Mouse (Mus musculus) liver, embryonic 11.5 days (tissue): ENCODE measurements at regions not wholly inside any gene's neighbourhood (a gene's known extent, or its start where the extent isn't known, plus 50 kb on each side); places are given as distances from the start of the nearest gene placed in this dataset.
"Not testable (repeated sequence)": the region's sequence is repeated elsewhere in the genome, so short reads cannot be mapped to it uniquely, and the experiment has no call there.

ENCODE experiments used
- ATAC-seq: fragments of 200-750 bp; cut with Nextera tagmentation; replicated peaks from 2 replicates; pipeline ENCODE4 v1.8.0; 2017; ENCODE audit warnings: moderate number of reproducible peaks, mild to moderate bottlenecking, moderate TSS enrichment, moderate library complexity; ENCODE audit not compliant: low FRiP score
- DNase-seq: peaks from one replicate; pipeline ENCODE4 v3.0.0-alpha.2; 2017; ENCODE audit warnings: low spot score
- H3K27ac ChIP-seq: fragments of 300-500 bp; sonication (generic); 2 replicates; pipeline ENCODE4 v1.5.1; 2014; ENCODE audit warnings: mild to moderate bottlenecking, low read depth, low read length, control low read depth
- H3K27me3 ChIP-seq: fragments of 300-500 bp; sonication (generic); replicated peaks from 2 replicates; pipeline ENCODE4 v1.6.1; 2014; ENCODE audit warnings: low read length, mixed read lengths; ENCODE audit not compliant: control insufficient read depth, insufficient read depth
- H3K36me3 ChIP-seq: fragments of 300-500 bp; sonication (generic); 2 replicates; pipeline ENCODE4 v1.6.1; 2014; ENCODE audit warnings: mild to moderate bottlenecking, low read length, moderate library complexity, mixed read lengths; ENCODE audit not compliant: control insufficient read depth, insufficient read depth
- H3K4me1 ChIP-seq: fragments of 300-500 bp; sonication (generic); replicated peaks from 2 replicates; pipeline ENCODE4 v1.6.1; 2014; ENCODE audit warnings: low read length, mixed read lengths; ENCODE audit not compliant: control insufficient read depth, insufficient read depth
- H3K4me2 ChIP-seq: fragments of 300-500 bp; sonication (generic); 2 replicates; pipeline ENCODE4 v1.6.1; 2014; ENCODE audit warnings: mild to moderate bottlenecking, control low read depth, moderate library complexity
- H3K4me3 ChIP-seq: fragments of 300-500 bp; sonication (generic); 2 replicates; pipeline ENCODE4 v1.5.1; 2014; ENCODE audit warnings: low read depth, low read length, control low read depth
- H3K9ac ChIP-seq: fragments of 300-500 bp; sonication (generic); 2 replicates; pipeline ENCODE4 v1.6.1; 2014; ENCODE audit warnings: low read depth, low read length, control low read depth
- H3K9me3 ChIP-seq: fragments of 300-500 bp; sonication (generic); 2 replicates; pipeline ENCODE4 v1.6.1; 2016; ENCODE audit warnings: low read length, inconsistent platforms, mixed read lengths; ENCODE audit not compliant: control insufficient read depth
- WGBS: fragments of 180-500 bp; shearing (Covaris S2); extraction: QIAGEN DNeasy Blood & Tissue Kit; methylation state at CpG from one replicate; pipeline ENCODE4 v1.1.7; 2014; 5-methylcytosine and 5-hydroxymethylcytosine counted together

DNA sequence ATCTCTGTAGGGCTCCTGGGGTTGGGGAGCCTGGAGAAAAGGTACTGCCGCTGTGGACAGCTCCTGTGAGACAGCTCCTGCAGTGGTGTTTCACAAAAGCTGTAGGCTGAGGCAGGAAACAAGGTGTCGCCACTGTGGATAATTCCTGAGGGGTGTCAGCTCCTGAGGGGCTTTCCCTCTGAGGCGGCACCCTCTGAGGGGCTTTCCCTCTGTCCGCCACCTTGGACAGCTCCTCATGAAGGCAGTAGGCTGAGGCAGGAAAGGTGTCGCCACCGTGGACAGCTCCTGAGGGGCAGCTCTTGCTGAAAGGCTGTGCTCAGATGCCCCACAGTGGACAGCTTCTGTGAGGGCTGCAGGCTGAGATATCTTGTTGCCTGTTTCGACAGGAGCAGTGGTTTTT, 127.1 kb downstream of the Cyld start:
- Histone ChIP-seq H3K36me3 (no peaks in the 10 kb centered on the region), H3K27me3 (no peaks in the 10 kb centered on the region), H3K9me3 (peaks cover 9% of the 10 kb centered on the region; the same call in 1 of the 2 replicates), H3K27ac (no peak overlapping the region), H3K9ac (no peak overlapping the region), H3K4me2 (no peak overlapping the region), H3K4me1 (no peaks in the 10 kb centered on the region), H3K4me3 (no peak overlapping the region)
- ATAC-seq (no peak), DNase-seq (no peak)
- 74% methylated on average over 7 of the region's 7 CpGs for WGBS

DNA sequence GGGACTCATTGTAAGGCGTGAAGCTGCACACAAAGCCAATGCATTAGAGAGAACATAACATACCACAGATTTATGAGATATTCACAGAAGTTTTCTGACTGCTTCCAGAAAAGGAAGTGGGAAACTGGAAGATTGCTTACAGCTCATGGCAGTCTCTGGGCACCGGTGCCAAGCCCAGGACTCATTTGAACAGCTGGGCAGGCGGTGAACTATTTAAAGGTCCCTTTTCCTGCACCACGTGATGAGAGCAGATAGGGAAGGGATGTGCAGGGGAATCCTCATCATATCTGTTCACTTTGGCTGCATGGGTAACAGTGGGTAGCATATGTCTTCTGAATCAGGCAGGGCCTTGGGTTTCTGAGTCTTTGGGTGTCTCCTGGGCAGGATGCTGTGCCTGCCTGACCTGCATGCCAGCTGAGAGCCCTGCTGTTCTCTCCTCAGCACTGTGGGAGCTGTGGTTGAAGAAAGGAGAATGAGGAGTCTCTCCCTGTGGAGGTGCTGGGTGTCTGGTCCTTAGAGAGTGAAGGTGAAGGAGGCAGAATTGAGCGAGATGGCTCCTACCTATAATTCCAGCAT, 123.5 kb downstream of the Cyld start:
- Histone ChIP-seq H3K9me3 (peaks cover 8% of the 10 kb centered on the region; the same call in 1 of the 2 replicates), H3K27me3 (no peaks in the 10 kb centered on the region), H3K36me3 (no peaks in the 10 kb centered on the region), H3K4me3 (no peak overlapping the region), H3K27ac (no peak overlapping the region), H3K4me2 (no peak overlapping the region), H3K4me1 (no peaks in the 10 kb centered on the region), H3K9ac (no peak overlapping the region)
- no peak for ATAC-seq
- DNase-seq: no peak
- WGBS: 80% methylated on average over 5 of the region's 5 CpGs

DNA sequence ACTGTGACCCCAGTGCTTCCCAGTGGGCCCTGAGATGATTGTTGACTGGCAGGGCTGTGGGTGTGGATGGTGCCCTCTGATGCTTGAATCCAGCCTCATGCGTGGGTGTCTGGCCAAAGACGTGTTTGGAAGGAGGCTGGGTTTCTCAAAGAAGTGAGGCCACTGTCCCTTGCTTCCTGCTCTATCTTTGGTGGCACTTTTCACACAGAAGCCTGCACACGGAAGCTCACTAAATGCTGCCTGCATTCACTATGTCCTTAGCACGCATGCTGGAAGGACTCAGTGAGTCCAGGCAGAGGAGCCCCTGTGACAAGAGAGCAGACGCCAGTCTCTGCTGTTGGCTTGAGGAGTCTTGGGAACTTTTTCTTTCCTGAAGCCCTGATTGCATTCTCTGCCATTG, 119.6 kb downstream of the Cyld start:
- ATAC-seq: no peak
- Histone ChIP-seq H3K27ac (no peak overlapping the region), H3K4me2 (no peak overlapping the region), H3K9me3 (no peaks in the 10 kb centered on the region), H3K9ac (no peak overlapping the region), H3K27me3 (no peaks in the 10 kb centered on the region), H3K36me3 (no peaks in the 10 kb centered on the region), H3K4me1 (no peaks in the 10 kb centered on the region), H3K4me3 (no peak overlapping the region)
- DNase-seq: no peak
- WGBS: 75% methylated on average over 5 of the region's 5 CpGs

DNA sequence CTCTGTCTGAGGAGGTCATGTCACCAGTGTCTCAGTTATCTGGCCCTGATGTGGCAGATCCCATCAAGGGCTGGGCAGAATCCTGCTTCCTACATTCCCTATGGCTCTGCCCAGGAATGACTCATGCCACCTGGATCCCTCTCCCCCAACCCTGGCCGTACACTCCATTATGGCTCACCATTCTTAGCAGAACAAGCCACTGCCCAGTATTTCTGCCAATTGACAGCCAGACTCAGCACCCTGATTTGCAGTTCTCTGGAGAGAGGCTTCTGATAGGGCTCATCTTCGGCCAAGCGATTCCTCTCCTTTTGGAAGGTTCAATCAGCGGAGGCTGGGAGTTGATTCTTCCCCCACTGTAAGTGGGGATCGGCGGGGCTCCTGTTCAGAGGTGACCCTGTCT, 117.4 kb downstream of the Cyld start:
- Histone ChIP-seq H3K36me3 (no peaks in the 10 kb centered on the region), H3K9me3 (no peaks in the 10 kb centered on the region), H3K27me3 (no peaks in the 10 kb centered on the region), H3K4me2 (no peak overlapping the region), H3K27ac (no peak overlapping the region), H3K9ac (no peak overlapping the region), H3K4me3 (no peak overlapping the region), H3K4me1 (no peaks in the 10 kb centered on the region)
- DNase-seq: no peak
- 90% methylated on average over 6 of the region's 6 CpGs for WGBS
- no peak for ATAC-seq

DNA sequence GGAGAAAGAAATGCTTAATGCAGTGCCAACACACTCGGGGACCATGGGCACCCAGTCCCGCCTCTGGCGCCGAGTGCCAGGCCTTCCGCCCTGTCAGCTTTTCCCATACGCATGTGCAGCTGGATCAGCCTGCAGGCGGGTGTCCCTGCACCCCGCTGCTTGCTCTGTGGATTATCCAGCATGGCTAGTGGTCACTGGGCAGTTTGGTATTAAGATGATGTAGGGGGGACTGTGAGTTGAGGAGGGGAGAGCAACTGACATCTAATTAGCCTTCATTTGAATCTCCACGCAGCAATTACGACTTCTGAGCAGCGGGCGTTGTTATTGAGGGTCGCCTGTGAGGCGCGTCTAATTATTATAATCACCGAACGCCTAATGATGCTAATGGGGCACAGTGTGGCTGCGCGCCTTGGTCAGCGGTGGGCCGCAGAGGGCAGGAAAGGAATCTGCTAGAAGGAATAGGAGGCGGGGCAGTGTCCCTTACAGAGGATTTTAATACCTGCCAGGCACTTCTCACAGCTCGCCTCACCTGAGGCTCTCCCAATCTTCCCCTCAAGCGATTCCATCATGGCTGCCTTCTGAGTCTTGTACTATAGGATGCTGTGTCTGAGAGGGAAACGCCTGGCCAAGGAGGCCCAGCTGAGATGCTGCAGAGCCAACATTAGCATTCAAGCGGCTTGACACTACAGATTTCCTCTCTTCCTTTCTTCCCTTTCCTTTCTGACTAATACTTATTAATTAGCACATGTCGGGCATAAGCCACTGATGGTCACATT, 116.3 kb downstream of the Cyld start:
- Histone ChIP-seq H3K9ac (no peak overlapping the region), H3K4me1 (no peaks in the 10 kb centered on the region), H3K4me3 (no peak overlapping the region), H3K9me3 (no peaks in the 10 kb centered on the region), H3K4me2 (no peak overlapping the region), H3K27me3 (no peaks in the 10 kb centered on the region), H3K36me3 (no peaks in the 10 kb centered on the region), H3K27ac (no peak overlapping the region)
- WGBS: 71% methylated on average over 27 of the region's 27 CpGs
- ATAC-seq: no peak
- no peak for DNase-seq

DNA sequence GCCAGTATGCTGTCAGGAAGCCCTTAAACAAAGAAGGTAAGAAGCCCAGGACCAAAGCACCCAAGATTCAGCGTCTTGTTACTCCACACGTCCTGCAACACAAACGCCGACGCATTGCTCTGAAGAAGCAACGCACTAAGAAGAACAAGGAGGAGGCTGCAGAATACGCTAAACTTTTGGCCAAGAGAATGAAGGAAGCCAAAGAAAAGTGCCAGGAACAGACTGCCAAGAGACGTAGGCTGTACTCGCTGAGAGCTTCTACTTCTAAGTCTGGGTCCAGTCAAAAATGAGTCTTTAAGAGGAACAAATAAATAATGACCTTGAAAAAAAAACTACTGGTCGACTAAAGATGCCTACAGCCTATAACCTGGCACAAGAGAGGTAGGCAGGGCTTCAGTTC, 110.0 kb downstream of the Cyld start:
- H3K4me2 ChIP-seq, H3K4me1 ChIP-seq, H3K9ac ChIP-seq, H3K27me3 ChIP-seq, H3K9me3 ChIP-seq, DNase-seq, H3K36me3 ChIP-seq, H3K4me3 ChIP-seq, H3K27ac ChIP-seq, ATAC-seq: not testable (repeated sequence)
- WGBS: 84% methylated on average over 10 of the region's 10 CpGs
